Comparison of ENCODE assay signal across 21 mouse cellular contexts in the genomic region with DNA sequence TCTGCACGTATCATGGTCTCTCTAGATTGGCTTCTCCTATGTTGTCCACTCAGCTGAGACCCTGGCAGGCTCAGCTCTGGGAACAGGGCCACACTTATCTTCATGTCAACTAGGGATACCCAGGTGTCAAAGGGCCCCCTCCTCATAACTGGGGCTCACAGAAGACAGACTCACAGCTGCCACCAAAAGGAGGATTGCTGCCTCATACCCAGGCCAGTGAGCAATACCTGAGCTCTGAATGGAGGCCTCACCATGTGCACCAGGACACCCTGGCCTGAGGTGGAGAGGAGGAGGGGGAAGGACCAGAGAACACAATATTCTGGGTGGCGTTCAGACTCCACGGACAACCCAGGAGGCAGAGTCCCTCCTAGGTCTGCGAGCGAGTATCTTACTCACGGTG.
"Had no signal": no experiment of that assay in that cellular context is flagged by ENCODE, and none has a peak within 500 bp of the region (broad histone marks: within the 10 kb centered on the region; RNA-seq: fewer than 3 reads in every experiment).

No protein-coding gene starts in this region.

- H3K36me3 ChIP-seq: forebrain, embryonic 15.5 days; hindbrain, embryonic 12.5 days; kidney, embryonic 15.5 days; limb, embryonic 13.5 days; limb, embryonic 15.5 days; liver, embryonic 12.5 days had no signal

- H3K9me3 ChIP-seq: forebrain, embryonic 15.5 days; heart, embryonic 12.5 days; hindbrain, embryonic 12.5 days; kidney, embryonic 15.5 days; limb, embryonic 13.5 days; limb, embryonic 15.5 days; liver, embryonic 12.5 days had no signal

- H3K4me1 ChIP-seq: forebrain, embryonic 15.5 days; limb, embryonic 13.5 days; limb, embryonic 15.5 days had no signal

- H3K27ac ChIP-seq: forebrain, embryonic 15.5 days; hindbrain, embryonic 12.5 days; kidney, embryonic 15.5 days; kidney, postnatal 0 days; limb, embryonic 13.5 days; limb, embryonic 15.5 days; liver, embryonic 12.5 days; liver, embryonic 14.5 days had no signal

- ATAC-seq: forebrain, embryonic 15.5 days; forebrain, postnatal 0 days; intestine, embryonic 16.5 days; liver, embryonic 12.5 days had no signal

- H3K27me3 ChIP-seq: forebrain, embryonic 15.5 days; heart, embryonic 12.5 days; hindbrain, embryonic 12.5 days; kidney, embryonic 15.5 days; limb, embryonic 13.5 days; limb, embryonic 15.5 days; liver, embryonic 12.5 days had no signal

- H3K9ac ChIP-seq: forebrain, embryonic 15.5 days; forebrain, postnatal 0 days; heart, embryonic 12.5 days; hindbrain, embryonic 12.5 days; kidney, embryonic 15.5 days; limb, embryonic 13.5 days; limb, embryonic 15.5 days; liver, embryonic 12.5 days; liver, embryonic 14.5 days had no signal

- H3K4me3 ChIP-seq: forebrain, embryonic 15.5 days; heart, embryonic 12.5 days; hindbrain, embryonic 12.5 days; kidney, embryonic 15.5 days; limb, embryonic 13.5 days; limb, embryonic 15.5 days; liver, embryonic 12.5 days had no signal

- H3K4me2 ChIP-seq: forebrain, embryonic 15.5 days; heart, embryonic 12.5 days; hindbrain, embryonic 12.5 days; kidney, embryonic 15.5 days; limb, embryonic 13.5 days; limb, embryonic 15.5 days; liver, embryonic 12.5 days had no signal

- DNase-seq: forebrain, postnatal 0 days; gastrocnemius, postnatal 14 days; gastrocnemius, postnatal 36 days; heart, adult 18-20 months; heart, postnatal 10 days; kidney, adult 11 months; kidney, adult 2 months; kidney, adult 9 months; kidney, postnatal 14 days; kidney, postnatal 36 days; layer of hippocampus, postnatal 36 days had no signal
